ENCODE assay signal across 26 mouse cellular contexts in the genomic region with DNA sequence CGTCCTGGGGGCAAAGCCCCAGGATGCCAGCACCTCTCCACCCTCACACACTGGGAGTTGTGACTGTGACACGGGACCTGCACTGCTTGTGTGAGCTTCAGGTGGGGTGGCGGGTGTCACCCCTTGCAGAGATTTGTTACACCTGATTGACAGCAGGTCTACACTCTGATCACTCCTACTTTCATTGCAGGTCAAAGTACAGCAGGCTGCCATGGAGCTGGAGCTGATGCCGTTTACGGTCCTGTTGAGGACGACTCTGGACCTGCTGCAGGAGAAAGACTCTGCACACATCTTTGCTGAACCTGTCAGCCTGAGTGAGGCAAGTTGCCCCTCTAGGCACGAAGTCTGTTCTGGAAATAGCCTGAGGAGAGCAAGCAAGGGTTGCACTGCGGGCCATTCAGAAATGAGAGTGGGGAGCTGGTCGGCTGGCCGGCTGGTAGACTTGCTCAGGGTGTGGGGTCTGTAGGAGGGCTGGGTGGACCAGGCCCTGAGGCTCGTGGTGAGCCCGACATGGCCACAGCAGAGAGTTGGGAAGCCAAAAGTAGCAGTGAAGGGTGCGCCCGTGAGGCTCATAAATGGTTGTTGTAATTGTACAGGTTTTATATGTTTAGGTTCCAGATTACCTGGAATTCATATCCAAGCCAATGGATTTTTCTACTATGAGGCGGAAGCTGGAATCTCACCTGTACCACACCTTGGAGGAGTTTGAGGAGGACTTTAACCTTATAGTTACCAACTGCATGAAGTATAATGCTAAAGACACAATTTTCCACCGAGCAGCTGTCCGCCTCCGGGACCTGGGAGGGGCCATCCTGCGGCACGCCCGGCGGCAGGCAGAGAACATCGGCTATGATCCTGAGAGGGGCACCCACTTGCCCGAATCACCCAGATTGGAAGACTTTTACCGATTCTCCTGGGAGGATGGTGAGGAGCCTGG. TPM values are rescaled to one million over a fixed set of nuclear protein-coding genes. Genes with fewer than 3 reads are reported as not detected.
A peak's percentile ranks its signal among the peaks of the same experiment; 100 is the strongest.
DNase-seq lines count a peak whose midpoint lies in the region; ATAC-seq and TF ChIP-seq lines count a peak whose summit lies in the region.
"Had no signal": no experiment of that assay in that cellular context is flagged by ENCODE, and none has a peak within 500 bp of the region (broad histone marks: within the 10 kb centered on the region; RNA-seq: fewer than 3 reads in every experiment).

No protein-coding gene starts in this region.

- no peaks in the 10 kb centered on the region for H3K9me3 ChIP-seq in heart, embryonic 11.5 days (replicated peaks; ENCODE audit: control insufficient read depth, low read length)
- H3K9me3 ChIP-seq in intestine, embryonic 14.5 days (ENCODE audit: control insufficient read depth, low read length) = no peaks in the 10 kb centered on the region
- no peaks in the 10 kb centered on the region for H3K9me3 ChIP-seq in hindbrain, embryonic 16.5 days (ENCODE audit: control insufficient read depth, low read length)
- H3K9me3 ChIP-seq: embryonic facial prominence, embryonic 15.5 days; forebrain, embryonic 10.5 days; G1E; heart, embryonic 13.5 days; hindbrain, embryonic 12.5 days had no signal

- peaks cover 57% of the 10 kb centered on the region for H3K36me3 ChIP-seq in heart, embryonic 11.5 days (ENCODE audit: control insufficient read depth, insufficient read depth, low read length)
- no peaks in the 10 kb centered on the region; the same call in 1 of the 2 replicates for H3K36me3 ChIP-seq in kidney, adult 2 months (ENCODE audit: control insufficient read depth, insufficient read depth, low read length)
- peaks cover 94% of the 10 kb centered on the region for H3K36me3 ChIP-seq in intestine, embryonic 14.5 days (ENCODE audit: control insufficient read depth, insufficient read depth, low read length)
- peaks cover 47% of the 10 kb centered on the region for H3K36me3 ChIP-seq in small intestine, adult 2 months (ENCODE audit: control insufficient read depth, insufficient read depth, low read length)
- H3K36me3 ChIP-seq in hindbrain, embryonic 16.5 days (ENCODE audit: control insufficient read depth, insufficient read depth, low read length) = peaks cover 59% of the 10 kb centered on the region

- no peaks in the 10 kb centered on the region for H3K27me3 ChIP-seq in heart, embryonic 11.5 days (ENCODE audit: control insufficient read depth, insufficient read depth, low read length)
- no peaks in the 10 kb centered on the region for H3K27me3 ChIP-seq in kidney, adult 2 months (replicated peaks; ENCODE audit: control insufficient read depth, insufficient read depth, low read length)
- H3K27me3 ChIP-seq in intestine, embryonic 14.5 days (replicated peaks; ENCODE audit: control insufficient read depth, insufficient read depth, low read length) = no peaks in the 10 kb centered on the region
- H3K27me3 ChIP-seq in small intestine, adult 2 months (ENCODE audit: control insufficient read depth, insufficient read depth, low read length) = no peaks in the 10 kb centered on the region
- H3K27me3 ChIP-seq in hindbrain, embryonic 16.5 days (replicated peaks; ENCODE audit: control insufficient read depth, insufficient read depth, low read length) = no peaks in the 10 kb centered on the region
- H3K27me3 ChIP-seq: embryonic facial prominence, embryonic 15.5 days; heart, embryonic 13.5 days; hindbrain, embryonic 12.5 days had no signal

- TF ChIP-seq CTCF in kidney, adult 2 months (conservative IDR thresholded peaks at IDR 0.05; ENCODE audit: insufficient read depth, insufficient read length, low read depth, low read length) = no peak
- TF ChIP-seq CTCF in small intestine, adult 2 months (IDR thresholded peaks at IDR 0.05; ENCODE audit: extremely low read depth, insufficient read length, insufficient replicate concordance, low read depth, low read length) = no peak

- H3K4me1 ChIP-seq in heart, embryonic 11.5 days (ENCODE audit: control insufficient read depth, insufficient read depth, low read length) = peaks cover 19% of the 10 kb centered on the region
- H3K4me1 ChIP-seq in kidney, adult 2 months (ENCODE audit: control insufficient read depth, insufficient read depth, low read length) = peaks cover 14% of the 10 kb centered on the region; the same call in 1 of the 2 replicates
- H3K4me1 ChIP-seq in intestine, embryonic 14.5 days (replicated peaks; ENCODE audit: control insufficient read depth, insufficient read depth, low read length) = no peaks in the 10 kb centered on the region
- peaks cover 43% of the 10 kb centered on the region for H3K4me1 ChIP-seq in small intestine, adult 2 months (ENCODE audit: control insufficient read depth, insufficient read depth, insufficient read length, low read length)
- no peaks in the 10 kb centered on the region for H3K4me1 ChIP-seq in hindbrain, embryonic 16.5 days (ENCODE audit: control insufficient read depth, insufficient read depth, low read depth, low read length)
- H3K4me1 ChIP-seq: embryonic facial prominence, embryonic 15.5 days; forebrain, embryonic 10.5 days; hindbrain, embryonic 12.5 days had no signal

- no peak for ATAC-seq in heart, embryonic 11.5 days (replicated peaks; ENCODE audit: insufficient number of reproducible peaks, low FRiP score, low TSS enrichment)
- no peak for ATAC-seq in intestine, embryonic 14.5 days (replicated peaks; ENCODE audit: low FRiP score, low TSS enrichment, low read depth)
- no peak for ATAC-seq in hindbrain, embryonic 16.5 days
- ATAC-seq: CD4-positive, CD25-positive, alpha-beta regulatory T cell, adult 4 months; forebrain, embryonic 14.5 days; hindbrain, postnatal 0 days had no signal

- H3K9ac ChIP-seq in heart, embryonic 11.5 days (ENCODE audit: low read depth, low read length) = no peak overlapping the region
- H3K9ac ChIP-seq in intestine, embryonic 14.5 days (ENCODE audit: low read length) = no peak overlapping the region
- H3K9ac ChIP-seq in hindbrain, embryonic 16.5 days (ENCODE audit: low read depth, low read length) = no peak overlapping the region
- H3K9ac ChIP-seq: embryonic facial prominence, embryonic 15.5 days; heart, embryonic 13.5 days; hindbrain, embryonic 12.5 days had no signal

- peak; percentile 78 for DNase-seq in heart, adult 11 months
- peak; percentile 35 for DNase-seq in kidney, adult 2 months
- DNase-seq in kidney, postnatal 25 days = no peak
- DNase-seq in intestine, embryonic 14.5 days (ENCODE audit: low spot score) = no peak
- DNase-seq: adrenal gland, adult 8-10 months; adrenal gland, postnatal 36 days; B cell, adult 2 months; cerebellum, adult 8-10 months; cerebellum, postnatal 14 days; embryo, embryonic 11 days; gastrocnemius, adult 2 months; gastrocnemius, postnatal 25 days; heart, postnatal 4 days had no signal

- H3K27ac ChIP-seq in heart, embryonic 11.5 days (ENCODE audit: low read depth, low read length) = no peak overlapping the region
- H3K27ac ChIP-seq in kidney, adult 2 months (ENCODE audit: insufficient read depth, low read depth, low read length) = no peak overlapping the region
- 0 out of 2 replicates have a peak overlapping the region, but pooled peaks have one; percentile 16 for H3K27ac ChIP-seq in intestine, embryonic 14.5 days (ENCODE audit: low read depth)
- H3K27ac ChIP-seq in small intestine, adult 2 months (ENCODE audit: insufficient read depth, low read depth, low read length) = peak overlapping the region; percentile 99
- H3K27ac ChIP-seq in hindbrain, embryonic 16.5 days (ENCODE audit: low read depth, low read length) = no peak overlapping the region
- H3K27ac ChIP-seq: embryonic facial prominence, embryonic 15.5 days; forebrain, embryonic 10.5 days; gastrocnemius, adult 2 months; hindbrain, embryonic 12.5 days; hindbrain, postnatal 0 days had no signal

- 94% methylated on average over 25 of the region's 25 CpGs for WGBS in heart, embryonic 11.5 days (ENCODE audit: insufficient replicate concordance)
- 88% methylated on average over 25 of the region's 25 CpGs for WGBS in kidney, adult 2 months
- 88% methylated on average over 25 of the region's 25 CpGs for WGBS in intestine, embryonic 14.5 days
- 31% methylated on average over 25 of the region's 25 CpGs for WGBS in small intestine, adult 2 months
- 96% methylated on average over 25 of the region's 25 CpGs for WGBS in hindbrain, embryonic 16.5 days

- H3K4me2 ChIP-seq in heart, embryonic 11.5 days = no peak overlapping the region
- H3K4me2 ChIP-seq in intestine, embryonic 14.5 days (ENCODE audit: low read length) = no peak overlapping the region
- no peak overlapping the region for H3K4me2 ChIP-seq in hindbrain, embryonic 16.5 days (ENCODE audit: low read length)
- H3K4me2 ChIP-seq: embryonic facial prominence, embryonic 15.5 days; heart, embryonic 13.5 days; hindbrain, embryonic 12.5 days had no signal

- TF ChIP-seq POLR2A in kidney, adult 2 months (IDR thresholded peaks at IDR 0.05; ENCODE audit: low read depth, low read length) = no peak
- peak; percentile 47; the same call in 1 of the 2 replicates for TF ChIP-seq POLR2A in small intestine, adult 2 months (IDR thresholded peaks at IDR 0.05; ENCODE audit: low read depth, low read length)

- H3K4me3 ChIP-seq in heart, embryonic 11.5 days (ENCODE audit: low read depth, low read length) = no peak overlapping the region
- no peak overlapping the region for H3K4me3 ChIP-seq in kidney, adult 2 months (ENCODE audit: insufficient read depth, low read depth, low read length)
- no peak overlapping the region for H3K4me3 ChIP-seq in intestine, embryonic 14.5 days (ENCODE audit: low read depth, low read length)
- peak overlapping the region; percentile 66 for H3K4me3 ChIP-seq in small intestine, adult 2 months (ENCODE audit: low read depth, low read length)
- no peak overlapping the region for H3K4me3 ChIP-seq in hindbrain, embryonic 16.5 days (ENCODE audit: low read length)
- H3K4me3 ChIP-seq: embryonic facial prominence, embryonic 15.5 days; erythroblast, embryonic 14.5 days; forebrain, embryonic 10.5 days; gastrocnemius, adult 2 months; heart, embryonic 13.5 days; hindbrain, embryonic 12.5 days had no signal

RNA-seq across cellular contexts. Expression of gene Brpf3, which starts 16.3 kb away (rescaled TPM):
- polyA plus RNA-seq in heart, embryonic 11.5 days (2014; fragmentation: Nextera tagmentation; extraction: Ambion mirVana) = 12.1 and 13.4 TPM in 2 replicates
- polyA plus RNA-seq in kidney, adult 2 months (2012; rRNA removed) = 30.2 and 31.3 TPM in 2 replicates
- polyA plus RNA-seq in intestine, embryonic 14.5 days (2014; fragmentation: Nextera tagmentation; extraction: Ambion mirVana) = 11.1 and 12.9 TPM in 2 replicates
- polyA plus RNA-seq in small intestine, adult 2 months (2012; rRNA removed) = 39.3 and 109 TPM in 2 replicates
- polyA plus RNA-seq in hindbrain, embryonic 16.5 days (2015; fragmentation: Nextera tagmentation; extraction: Ambion mirVana) = 6.3 and 7.0 TPM in 2 replicates

RNA-seq across cellular contexts. Expression of gene Pnpla1, which starts 41.1 kb away (rescaled TPM):
- 0.06 TPM in 1 of 2 replicates, not detected in the other for polyA plus RNA-seq in heart, embryonic 11.5 days (2014; fragmentation: Nextera tagmentation; extraction: Ambion mirVana)
- polyA plus RNA-seq in kidney, adult 2 months (2012; rRNA removed) = 0.04 TPM in 1 of 2 replicates, not detected in the other
- 0.76 and 1.1 TPM in 2 replicates for polyA plus RNA-seq in intestine, embryonic 14.5 days (2014; fragmentation: Nextera tagmentation; extraction: Ambion mirVana)
- polyA plus RNA-seq in small intestine, adult 2 months (2012; rRNA removed) = 0.46 and 0.77 TPM in 2 replicates
- polyA plus RNA-seq in hindbrain, embryonic 16.5 days (2015; fragmentation: Nextera tagmentation; extraction: Ambion mirVana) = not detected in 2 replicates
- polyA plus RNA-seq: CD4-positive, CD25-positive, alpha-beta regulatory T cell, adult 4 months; embryonic facial prominence, embryonic 11.5 days; erythroblast, embryonic 14.5 days; forebrain, embryonic 10.5 days; forebrain, embryonic 14.5 days; G1E; heart, embryonic 13.5 days; hindbrain, embryonic 12.5 days had no signal

RNA-seq across cellular contexts. Expression of gene Mapk13, which starts 48.0 kb away (rescaled TPM):
- 2.6 and 2.9 TPM in 2 replicates for polyA plus RNA-seq in heart, embryonic 11.5 days (2014; fragmentation: Nextera tagmentation; extraction: Ambion mirVana)
- 10.5 and 10.9 TPM in 2 replicates for polyA plus RNA-seq in kidney, adult 2 months (2012; rRNA removed)
- 135 and 136 TPM in 2 replicates for polyA plus RNA-seq in intestine, embryonic 14.5 days (2014; fragmentation: Nextera tagmentation; extraction: Ambion mirVana)
- polyA plus RNA-seq in small intestine, adult 2 months (2012; rRNA removed) = 108 and 266 TPM in 2 replicates
- polyA plus RNA-seq in hindbrain, embryonic 16.5 days (2015; fragmentation: Nextera tagmentation; extraction: Ambion mirVana) = 1.2 and 2.0 TPM in 2 replicates
- polyA plus RNA-seq: CD4-positive, CD25-positive, alpha-beta regulatory T cell, adult 4 months; erythroblast, embryonic 14.5 days; G1E had no signal

Comparison
In these comparisons a context has a peak if more than half of its experiments do, and no peak if none do; other contexts are left out.
1. DNase-seq: peak in heart, adult 11 months (single experiment) and kidney, adult 2 months (single experiment); none in kidney, postnatal 25 days (0 of 2) and intestine, embryonic 14.5 days (single experiment).
2. H3K27ac ChIP-seq: peak in intestine, embryonic 14.5 days (single experiment) and small intestine, adult 2 months (single experiment); none in heart, embryonic 11.5 days (single experiment), kidney, adult 2 months (single experiment) and hindbrain, embryonic 16.5 days (single experiment).